Mouse (Mus musculus) thymus, adult 2 months (tissue): ENCODE results near the gene Ppox.

ENCODE experiments used
- CTCF ChIP-seq: fragments of 200-500 bp; IDR thresholded peaks from 2 replicates; pipeline ENCODE4 v1.5.1; 2012; ENCODE audit warnings: mild to moderate bottlenecking, control low read depth, low read length, moderate library complexity, borderline replicate concordance; ENCODE audit not compliant: control insufficient read depth, poor library complexity, insufficient read depth; ENCODE audit errors: extremely low read depth
- POLR2A ChIP-seq: fragments of 200-500 bp; IDR thresholded peaks from 2 replicates; pipeline ENCODE4 v1.6.1; 2012; ENCODE audit warnings: mild to moderate bottlenecking, low read length, control low read depth, moderate library complexity; ENCODE audit not compliant: control insufficient read depth, poor library complexity, insufficient read depth; ENCODE audit errors: extremely low read depth

DNA sequence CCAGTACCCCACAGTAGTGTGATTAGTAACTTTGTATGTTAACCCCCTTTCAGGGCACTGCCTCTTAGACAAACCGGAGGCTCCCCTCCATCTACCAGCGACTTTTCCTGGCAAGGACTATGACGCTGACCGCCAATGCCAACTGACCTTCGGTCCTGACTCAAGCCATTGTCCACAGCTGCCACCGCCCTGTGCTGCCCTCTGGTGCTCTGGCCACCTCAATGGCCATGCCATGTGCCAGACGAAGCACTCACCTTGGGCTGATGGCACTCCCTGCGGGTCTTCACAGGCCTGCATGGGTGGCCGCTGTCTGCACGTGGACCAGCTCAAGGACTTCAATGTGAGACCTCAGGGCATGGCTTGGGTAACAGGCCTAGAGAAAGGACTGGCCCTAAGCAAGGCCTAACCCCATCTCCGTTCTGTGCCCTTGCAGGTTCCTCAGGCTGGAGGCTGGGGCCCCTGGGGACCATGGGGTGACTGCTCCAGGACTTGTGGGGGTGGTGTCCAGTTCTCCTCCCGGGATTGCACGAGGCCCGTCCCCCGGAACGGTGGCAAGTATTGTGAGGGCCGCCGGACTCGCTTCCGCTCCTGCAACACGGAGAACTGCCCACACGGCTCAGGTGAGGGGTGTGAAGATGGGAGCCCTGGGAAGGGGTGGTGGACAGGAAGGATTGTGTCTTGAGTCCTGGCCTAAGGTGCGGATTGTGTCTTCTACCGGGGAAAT lies 24.7 kb downstream of the Ppox start:
- no peak for TF ChIP-seq CTCF
- no peak for TF ChIP-seq POLR2A
